Mouse (Mus musculus) natural killer cell, adult 2 months (primary cell): ENCODE measurements around the gene Fut2.

Source experiments
- DNase-seq, 2 experiments: peaks; one replicate each; pipeline ENCODE4 v3.0.0; 2022; ENCODE audit warnings: low spot score in 2 of 2

The Fut2 gene

GRCm38 (mm10) chr7:45605704-45606289, 60.4 kb downstream of the Fut2 start:
- DNase-seq, result no peak

- DNase-seq, result no peak
These were observed 67.0 kb downstream of the Fut2 start for GRCm38 (mm10) chr7:45598960-45599879.
